In the genomic region with DNA sequence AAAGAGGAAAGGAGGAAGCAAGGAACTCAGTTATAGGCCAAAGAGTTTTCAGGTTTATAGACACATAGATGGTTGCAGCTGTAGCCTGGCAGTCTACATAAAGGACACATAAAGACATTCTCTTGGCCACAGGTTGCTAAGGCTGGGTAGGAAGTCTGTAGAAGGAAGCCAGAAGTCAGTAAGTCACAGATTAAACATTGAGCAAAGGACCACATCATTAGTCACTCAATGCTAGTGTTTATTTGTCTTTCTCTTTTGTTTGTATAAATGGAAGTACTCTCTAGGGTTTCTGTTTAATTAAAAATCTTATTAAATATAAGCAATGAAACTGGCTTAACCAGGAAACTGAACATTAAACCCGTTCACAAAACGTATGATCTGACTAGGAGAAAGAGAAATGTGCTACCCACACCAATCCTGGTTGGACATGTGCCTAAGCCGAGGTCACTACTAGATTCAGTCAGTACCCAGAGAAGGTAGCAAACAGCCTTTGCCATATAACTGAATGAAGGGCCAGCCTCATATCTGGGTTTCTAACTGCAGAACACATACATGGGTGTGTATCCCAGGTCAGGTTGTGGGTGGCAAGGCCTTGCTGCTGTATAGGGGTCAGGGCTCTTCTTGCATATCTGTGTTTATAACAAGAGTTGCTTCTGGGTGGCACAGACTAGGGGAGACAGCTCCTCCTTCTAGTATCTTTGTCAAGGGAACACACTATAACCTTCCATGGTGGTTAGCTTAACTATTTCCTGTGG, we compare ENCODE assay signal across 24 mouse cellular contexts.
DNase-seq lines count a peak whose midpoint lies in the region; ATAC-seq and TF ChIP-seq lines count a peak whose summit lies in the region.
"Had no signal": no experiment of that assay in that cellular context is flagged by ENCODE, and none has a peak within 500 bp of the region (broad histone marks: within the 10 kb centered on the region; RNA-seq: fewer than 3 reads in every experiment).

No protein-coding gene starts in this region.

- no peaks in the 10 kb centered on the region for H3K36me3 ChIP-seq in liver, adult 2 months (ENCODE audit: control insufficient read depth, insufficient read depth, low read length)
- no peaks in the 10 kb centered on the region for H3K36me3 ChIP-seq in lung, postnatal 0 days (ENCODE audit: insufficient read depth, low read length)
- no peaks in the 10 kb centered on the region for H3K36me3 ChIP-seq in stomach, embryonic 15.5 days
- H3K36me3 ChIP-seq: embryonic facial prominence, embryonic 15.5 days; forebrain, embryonic 10.5 days; G1E; heart, embryonic 15.5 days; hindbrain, embryonic 10.5 days had no signal

- no peak for TF ChIP-seq CTCF in liver, adult 2 months (IDR thresholded peaks at IDR 0.05; ENCODE audit: low read depth, low read length)
- no peak for TF ChIP-seq CTCF in lung, postnatal 0 days (IDR thresholded peaks at IDR 0.05)
- no peak for TF ChIP-seq CTCF in lung, adult 2 months (IDR thresholded peaks at IDR 0.05; ENCODE audit: insufficient read depth, low read length)

- no peak overlapping the region for H3K9ac ChIP-seq in liver, adult 2 months (ENCODE audit: low read depth, low read length)
- no peak overlapping the region for H3K9ac ChIP-seq in lung, postnatal 0 days (replicated peaks; ENCODE audit: low read depth)
- no peak overlapping the region for H3K9ac ChIP-seq in stomach, embryonic 15.5 days
- H3K9ac ChIP-seq: embryonic facial prominence, embryonic 15.5 days; heart, embryonic 15.5 days; hindbrain, embryonic 14.5 days had no signal

- H3K27ac ChIP-seq in liver, adult 2 months (replicated peaks; ENCODE audit: insufficient read depth, low read depth, low read length): 0 out of 2 replicates have a peak overlapping the region, but pooled peaks have one; percentile 7
- no peak overlapping the region for H3K27ac ChIP-seq in lung, postnatal 0 days (ENCODE audit: low read length)
- H3K27ac ChIP-seq in stomach, embryonic 15.5 days: peak overlapping the region; percentile 27; the same call in 1 of the 2 replicates
- H3K27ac ChIP-seq: embryonic facial prominence, embryonic 15.5 days; forebrain, embryonic 10.5 days; gastrocnemius, adult 2 months; heart, embryonic 15.5 days; hindbrain, embryonic 10.5 days; hindbrain, embryonic 14.5 days had no signal

- no peak overlapping the region for H3K4me2 ChIP-seq in lung, postnatal 0 days (replicated peaks; ENCODE audit: low read depth, low read length)
- H3K4me2 ChIP-seq in stomach, embryonic 15.5 days: no peak overlapping the region
- H3K4me2 ChIP-seq: embryonic facial prominence, embryonic 15.5 days; heart, embryonic 11.5 days; heart, embryonic 15.5 days; hindbrain, embryonic 14.5 days had no signal

- H3K27me3 ChIP-seq in liver, adult 2 months (ENCODE audit: control insufficient read depth, insufficient read depth, low read length): no peaks in the 10 kb centered on the region
- no peaks in the 10 kb centered on the region for H3K27me3 ChIP-seq in lung, postnatal 0 days (replicated peaks; ENCODE audit: insufficient read depth, low read length)
- H3K27me3 ChIP-seq in stomach, embryonic 15.5 days (replicated peaks): no peaks in the 10 kb centered on the region
- H3K27me3 ChIP-seq: embryonic facial prominence, embryonic 15.5 days; heart, embryonic 15.5 days had no signal

- TF ChIP-seq POLR2A in liver, adult 2 months (IDR thresholded peaks at IDR 0.05; ENCODE audit: extremely low read depth, insufficient read depth, low read length): no peak
- no peak for TF ChIP-seq POLR2A in lung, adult 2 months (IDR thresholded peaks at IDR 0.05; ENCODE audit: borderline replicate concordance, extremely low read depth, low read depth, low read length)

- TF ChIP-seq EP300 in lung, postnatal 0 days (IDR thresholded peaks at IDR 0.05): no peak

- no peaks in the 10 kb centered on the region for H3K79me2 ChIP-seq in liver, adult 2 months (ENCODE audit: control insufficient read depth, insufficient read depth, low read length)

- 73% methylated on average over 3 of the region's 3 CpGs for WGBS in liver, adult 2 months
- WGBS in lung, postnatal 0 days: 23% methylated on average over 3 of the region's 3 CpGs
- 38% methylated on average over 3 of the region's 3 CpGs for WGBS in lung, adult 2 months
- WGBS in stomach, embryonic 15.5 days: 31% methylated on average over 3 of the region's 3 CpGs

- no peaks in the 10 kb centered on the region for H3K9me3 ChIP-seq in lung, postnatal 0 days (ENCODE audit: low read length)
- H3K9me3 ChIP-seq in stomach, embryonic 15.5 days: no peaks in the 10 kb centered on the region
- H3K9me3 ChIP-seq: embryonic facial prominence, embryonic 15.5 days; forebrain, embryonic 10.5 days; heart, embryonic 15.5 days; hindbrain, embryonic 10.5 days had no signal

- H3K4me1 ChIP-seq in liver, adult 2 months (ENCODE audit: control insufficient read depth, insufficient read depth, low read length): no peaks in the 10 kb centered on the region
- H3K4me1 ChIP-seq in lung, postnatal 0 days (ENCODE audit: insufficient read depth, low read depth, low read length): no peaks in the 10 kb centered on the region
- no peaks in the 10 kb centered on the region; the same call in 1 of the 2 replicates for H3K4me1 ChIP-seq in lung, adult 2 months (ENCODE audit: control insufficient read depth, insufficient read depth, low read length)
- H3K4me1 ChIP-seq in stomach, embryonic 15.5 days: 0 out of 2 replicates have a peak, but pooled peaks cover 4% of the 10 kb centered on the region
- H3K4me1 ChIP-seq: embryonic facial prominence, embryonic 15.5 days; forebrain, embryonic 10.5 days; heart, embryonic 15.5 days; hindbrain, embryonic 10.5 days had no signal

- DNase-seq in liver, adult 2 months (ENCODE audit: extremely low read depth, low read depth, low spot score): no peak
- no peak for DNase-seq in liver
- DNase-seq in lung, postnatal 0 days (ENCODE audit: low spot score): peak; percentile 52
- DNase-seq in lung, adult 2 months: no peak
- DNase-seq: adrenal gland, adult 8-10 months; adrenal gland, postnatal 36 days; cerebellum, adult 2 months; cerebellum, postnatal 14 days; embryo, embryonic 11 days; gastrocnemius, adult 2 months; gastrocnemius, postnatal 25 days; heart, postnatal 14 days had no signal

- H3K4me3 ChIP-seq in liver, adult 2 months (ENCODE audit: insufficient read depth, low read depth, low read length): no peak overlapping the region
- H3K4me3 ChIP-seq in lung, postnatal 0 days (ENCODE audit: low read depth, low read length): no peak overlapping the region
- H3K4me3 ChIP-seq in lung, adult 2 months (replicated peaks; ENCODE audit: extremely low read depth, low read depth, low read length): no peak overlapping the region
- no peak overlapping the region for H3K4me3 ChIP-seq in stomach, embryonic 15.5 days (replicated peaks)
- H3K4me3 ChIP-seq: embryonic facial prominence, embryonic 15.5 days; erythroblast, embryonic 14.5 days; forebrain, embryonic 10.5 days; gastrocnemius, adult 2 months; heart, embryonic 15.5 days; hindbrain, embryonic 10.5 days had no signal

- 0 out of 2 replicates have a peak, but pooled peaks have one; percentile 4 for ATAC-seq in lung, postnatal 0 days
- 0 out of 2 replicates have a peak, but pooled peaks have one; percentile 5 for ATAC-seq in megakaryocyte, adult 5-6 weeks (ENCODE audit: poor library complexity, severe bottlenecking)
- ATAC-seq in stomach, embryonic 15.5 days (ENCODE audit: insufficient read depth, low FRiP score, low read depth): no peak
- no peak for ATAC-seq in CD4-positive, CD25-positive, alpha-beta regulatory T cell, adult 4 months
- ATAC-seq: forebrain, embryonic 14.5 days had no signal

Comparison
In these comparisons a context has a peak if more than half of its experiments do, and no peak if none do; other contexts are left out.
1. ATAC-seq: peak in lung, postnatal 0 days (single experiment) and megakaryocyte, adult 5-6 weeks (single experiment); none in stomach, embryonic 15.5 days (single experiment) and CD4-positive, CD25-positive, alpha-beta regulatory T cell, adult 4 months (single experiment).